Mouse (Mus musculus): ENCODE data around the gene Stk19. TPM values are rescaled to one million over a fixed set of nuclear protein-coding genes. Genes with fewer than 3 reads are reported as not detected.
"Not testable (repeated sequence)": the region's sequence is repeated elsewhere in the genome, so short reads cannot be mapped to it uniquely, and the experiment has no call there.

The Stk19 gene
- polyA plus RNA-seq, 1 experiment, result 80.7 TPM

DNA sequence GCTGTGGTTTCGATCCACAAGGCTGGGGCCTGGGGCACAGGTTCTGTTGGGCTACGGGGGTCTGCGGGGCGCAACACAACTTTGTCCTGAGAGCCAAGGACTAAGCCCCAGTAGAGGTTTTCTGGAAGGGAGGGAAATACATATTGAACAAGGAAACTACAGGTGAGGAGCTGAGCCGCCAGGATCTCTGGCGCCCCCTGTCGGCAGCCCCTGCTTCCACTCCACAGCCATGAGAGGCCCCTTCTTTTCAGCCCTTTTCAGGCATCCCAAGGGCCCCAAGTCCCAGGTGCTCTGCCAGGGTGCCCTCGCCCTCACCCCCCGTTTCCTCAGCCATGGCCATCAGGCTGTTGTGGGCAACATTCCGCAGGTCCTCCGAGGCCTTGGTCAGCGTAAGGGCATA lies 23.0 kb downstream of the Stk19 start:
- not testable (repeated sequence) for H3K27ac ChIP-seq (ENCODE audit: insufficient read depth, low read length); H3K4me1 ChIP-seq (ENCODE audit: control insufficient read depth, insufficient read depth, low read length); H3K4me3 ChIP-seq (ENCODE audit: insufficient read depth, low read length)
- TF ChIP-seq CTCF (IDR thresholded peaks at IDR 0.05; ENCODE audit: extremely low read depth, insufficient read depth, low read length), result peak; percentile 48

DNA sequence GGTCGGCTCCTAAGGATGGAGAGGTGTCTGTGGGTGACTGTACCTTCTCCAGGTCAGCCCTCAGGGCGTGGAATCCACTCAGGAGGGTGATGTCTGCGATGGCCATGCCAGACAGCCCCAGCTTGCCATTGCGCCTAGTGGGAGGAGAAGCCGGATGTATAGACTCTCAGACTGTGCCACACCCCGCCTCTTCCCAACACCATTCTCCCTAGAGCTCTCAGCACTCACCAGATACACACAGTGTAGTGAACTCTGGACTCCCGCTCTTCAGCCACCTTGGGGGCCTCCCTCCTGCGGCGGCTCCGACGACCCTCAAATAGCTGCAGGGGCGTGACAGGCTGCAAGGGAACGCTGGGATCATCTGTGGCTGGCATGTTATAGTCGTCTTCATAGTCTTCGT lies 25.5 kb downstream of the Stk19 start:
- TF ChIP-seq CTCF (IDR thresholded peaks at IDR 0.05; ENCODE audit: extremely low read depth, insufficient read depth, low read length), result no peak
- no peak for TF ChIP-seq POLR2A (IDR thresholded peaks at IDR 0.05; ENCODE audit: extremely low read depth, insufficient read depth, low read length)
- Histone ChIP-seq H3K4me3 (ENCODE audit: insufficient read depth, low read length) (no peak overlapping the region), H3K4me1 (ENCODE audit: control insufficient read depth, insufficient read depth, low read length) (no peaks in the 10 kb centered on the region), H3K27ac (ENCODE audit: insufficient read depth, low read length) (no peak overlapping the region)

- H3K4me1 ChIP-seq (ENCODE audit: control insufficient read depth, insufficient read depth, low read length); H3K27ac ChIP-seq (ENCODE audit: insufficient read depth, low read length): not testable (repeated sequence)
These were observed 25.9 kb downstream of the Stk19 start for GRCm38 (mm10) chr17:34810811-34811210.

DNA sequence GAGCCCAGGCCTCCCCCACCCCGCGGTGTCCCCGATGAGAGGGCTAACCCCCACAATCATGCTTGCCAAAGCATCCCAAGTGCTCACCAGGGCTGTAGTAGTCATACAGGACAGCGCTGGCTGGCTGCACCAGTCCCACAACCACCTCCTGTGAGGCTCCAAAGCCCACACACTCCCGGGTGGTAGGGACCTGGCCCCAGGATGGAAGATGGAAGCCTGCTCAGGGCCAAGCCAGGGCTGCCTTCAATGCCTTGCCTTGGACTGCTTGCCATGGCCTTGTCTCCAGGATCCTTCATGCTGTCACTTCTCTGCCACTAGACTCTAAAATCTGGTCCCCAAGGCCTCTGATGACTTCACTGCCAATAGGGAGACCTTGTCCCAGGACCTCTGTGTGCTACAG lies 26.3 kb downstream of the Stk19 start:
- not testable (repeated sequence) for H3K4me3 ChIP-seq (ENCODE audit: insufficient read depth, low read length); H3K4me1 ChIP-seq (ENCODE audit: control insufficient read depth, insufficient read depth, low read length)

More at GRCm38 (mm10) chr17:34810811-34811210, 25.9 kb downstream of the Stk19 start:
- H3K4me3 ChIP-seq (ENCODE audit: insufficient read depth, low read length), result not testable (repeated sequence)

DNA sequence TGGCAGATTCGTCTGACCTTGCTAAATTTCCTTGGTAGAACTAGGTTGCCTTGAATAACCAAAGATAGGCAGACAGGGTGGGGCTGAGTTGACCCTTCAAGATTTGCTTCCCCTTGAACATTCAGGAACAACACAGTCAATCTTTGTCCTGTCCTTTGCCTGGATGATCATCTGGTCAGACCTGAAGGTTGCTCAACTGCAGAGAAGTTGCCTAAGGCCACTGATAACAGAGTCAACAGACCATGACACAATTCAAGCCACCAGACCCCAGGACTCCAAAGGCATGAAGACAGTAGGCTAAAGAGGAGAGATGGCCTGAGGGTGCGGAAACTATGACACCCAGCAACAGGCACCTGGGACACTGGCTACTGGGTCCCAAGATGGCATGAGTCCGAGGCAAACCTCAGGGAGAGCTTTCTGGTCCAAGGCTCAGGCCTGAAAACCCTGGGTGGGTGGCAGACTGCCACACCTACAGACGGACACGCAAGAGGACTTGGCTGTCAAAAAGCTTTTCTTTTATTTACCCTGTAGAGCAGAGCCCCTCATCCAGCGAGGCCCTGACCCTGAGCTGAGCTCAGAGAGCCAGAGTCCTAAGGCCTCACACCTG lies 28.0 kb downstream of the Stk19 start:
- Histone ChIP-seq H3K27ac (ENCODE audit: insufficient read depth, low read length) (no peak overlapping the region), H3K4me3 (ENCODE audit: insufficient read depth, low read length) (no peak overlapping the region), H3K4me1 (ENCODE audit: control insufficient read depth, insufficient read depth, low read length) (no peaks in the 10 kb centered on the region)
- TF ChIP-seq POLR2A (IDR thresholded peaks at IDR 0.05; ENCODE audit: extremely low read depth, insufficient read depth, low read length) (no peak), CTCF (IDR thresholded peaks at IDR 0.05; ENCODE audit: extremely low read depth, insufficient read depth, low read length) (no peak)

More for the DNA sequence above, 26.3 kb downstream of the Stk19 start:
- not testable (repeated sequence) for H3K27ac ChIP-seq (ENCODE audit: insufficient read depth, low read length)

DNA sequence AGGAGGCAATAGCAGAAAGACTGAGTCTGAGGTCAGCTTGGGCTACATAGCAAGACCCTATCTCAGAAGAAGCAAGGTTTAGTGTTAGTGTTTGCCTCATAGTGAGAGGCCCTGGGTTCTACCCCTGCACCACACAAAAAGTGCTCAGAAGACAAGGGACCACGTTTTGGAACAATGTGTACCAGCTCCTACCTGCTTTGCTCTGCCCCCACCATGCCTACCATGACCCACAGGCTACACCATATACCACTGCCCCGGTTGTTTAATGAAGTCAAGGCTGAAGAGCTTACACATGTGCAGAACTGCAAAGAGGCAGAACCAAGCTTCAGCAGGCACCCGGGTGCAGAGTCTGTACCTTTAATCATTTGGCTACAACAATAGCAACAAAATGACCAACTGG lies 29.6 kb downstream of the Stk19 start:
- TF ChIP-seq POLR2A (IDR thresholded peaks at IDR 0.05; ENCODE audit: extremely low read depth, insufficient read depth, low read length) (no peak), CTCF (IDR thresholded peaks at IDR 0.05; ENCODE audit: extremely low read depth, insufficient read depth, low read length) (no peak)
- H3K4me3 ChIP-seq (ENCODE audit: insufficient read depth, low read length), result no peak overlapping the region
- H3K27ac ChIP-seq (ENCODE audit: insufficient read depth, low read length), result no peak overlapping the region
- H3K4me1 ChIP-seq (ENCODE audit: control insufficient read depth, insufficient read depth, low read length), result no peaks in the 10 kb centered on the region

GRCm38 (mm10) chr17:34804871-34805562 lies 31.7 kb downstream of the Stk19 start:
- no peaks in the 10 kb centered on the region for H3K4me1 ChIP-seq (ENCODE audit: control insufficient read depth, insufficient read depth, low read length)
- no peak overlapping the region for H3K27ac ChIP-seq (ENCODE audit: insufficient read depth, low read length)
- no peak overlapping the region for H3K4me3 ChIP-seq (ENCODE audit: insufficient read depth, low read length)
- TF ChIP-seq POLR2A (IDR thresholded peaks at IDR 0.05; ENCODE audit: extremely low read depth, insufficient read depth, low read length) (no peak), CTCF (IDR thresholded peaks at IDR 0.05; ENCODE audit: extremely low read depth, insufficient read depth, low read length) (peak; percentile 23; the same call in 1 of the 2 replicates)

DNA sequence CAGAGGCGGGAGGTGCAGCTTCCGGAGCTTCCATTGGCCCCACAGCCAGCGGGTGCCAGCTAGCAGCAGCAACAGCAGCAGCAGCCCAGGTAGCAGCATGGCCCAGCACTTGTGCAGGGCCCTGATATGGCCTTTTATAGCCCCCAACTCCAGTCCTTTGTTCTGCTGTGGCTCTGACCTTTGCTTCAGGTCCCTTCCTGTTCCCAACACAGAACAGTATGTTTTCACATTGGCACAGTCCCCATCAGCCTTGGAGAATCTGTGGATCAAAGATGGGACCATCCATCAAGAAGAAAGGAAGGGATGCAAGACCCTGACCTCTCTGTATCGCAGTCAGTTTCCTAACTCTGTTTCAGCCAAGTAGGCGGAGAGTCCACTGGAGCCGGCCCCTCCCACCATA lies 32.4 kb downstream of the Stk19 start, which contains the start of gene Cyp21a1:
TSS of gene Cyp21a1 (minus strand) at position 261 of the 400 bp plus-strand sequence.
- not testable (repeated sequence) for H3K4me1 ChIP-seq (ENCODE audit: control insufficient read depth, insufficient read depth, low read length); H3K27ac ChIP-seq (ENCODE audit: insufficient read depth, low read length); H3K4me3 ChIP-seq (ENCODE audit: insufficient read depth, low read length)

- H3K27ac ChIP-seq (ENCODE audit: insufficient read depth, low read length); H3K4me3 ChIP-seq (ENCODE audit: insufficient read depth, low read length); H3K4me1 ChIP-seq (ENCODE audit: control insufficient read depth, insufficient read depth, low read length): not testable (repeated sequence)
These were observed 33.4 kb downstream of the Stk19 start for GRCm38 (mm10) chr17:34803367-34803766.

- H3K4me1 ChIP-seq (ENCODE audit: control insufficient read depth, insufficient read depth, low read length); H3K27ac ChIP-seq (ENCODE audit: insufficient read depth, low read length); H3K4me3 ChIP-seq (ENCODE audit: insufficient read depth, low read length): not testable (repeated sequence)
These were observed 34.0 kb downstream of the Stk19 start for GRCm38 (mm10) chr17:34802756-34803155.

DNA sequence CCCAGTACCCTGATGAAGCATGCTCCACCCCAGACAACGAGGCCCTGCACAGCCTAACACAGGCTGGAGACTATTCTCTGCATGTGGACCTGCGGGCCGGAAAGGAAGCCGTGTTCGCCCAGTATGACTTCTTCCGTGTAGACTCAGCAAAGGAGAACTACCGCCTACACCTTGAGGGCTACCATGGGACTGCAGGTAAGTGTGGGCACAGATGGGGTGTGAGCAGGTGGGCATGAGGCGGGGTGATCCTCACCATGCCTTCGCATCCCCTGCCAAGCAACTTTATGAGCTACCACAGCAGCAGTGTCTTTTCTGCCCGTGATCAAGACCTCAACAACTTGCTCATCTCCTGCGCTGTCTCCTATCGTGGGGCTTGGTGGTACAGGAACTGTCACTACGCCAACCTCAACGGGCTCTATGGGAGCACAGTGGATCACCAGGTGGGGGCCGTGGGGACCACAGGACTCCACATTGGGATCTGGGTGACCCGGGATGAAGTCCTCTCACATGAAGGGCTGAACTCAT lies 35.9 kb downstream of the Stk19 start:
- not testable (repeated sequence) for H3K4me1 ChIP-seq (ENCODE audit: control insufficient read depth, insufficient read depth, low read length); H3K4me3 ChIP-seq (ENCODE audit: insufficient read depth, low read length); H3K27ac ChIP-seq (ENCODE audit: insufficient read depth, low read length)

Measured in cortical plate, adult 2 months (tissue).